Mouse (Mus musculus): ENCODE measurements around the gene Ablim2.

DNA sequence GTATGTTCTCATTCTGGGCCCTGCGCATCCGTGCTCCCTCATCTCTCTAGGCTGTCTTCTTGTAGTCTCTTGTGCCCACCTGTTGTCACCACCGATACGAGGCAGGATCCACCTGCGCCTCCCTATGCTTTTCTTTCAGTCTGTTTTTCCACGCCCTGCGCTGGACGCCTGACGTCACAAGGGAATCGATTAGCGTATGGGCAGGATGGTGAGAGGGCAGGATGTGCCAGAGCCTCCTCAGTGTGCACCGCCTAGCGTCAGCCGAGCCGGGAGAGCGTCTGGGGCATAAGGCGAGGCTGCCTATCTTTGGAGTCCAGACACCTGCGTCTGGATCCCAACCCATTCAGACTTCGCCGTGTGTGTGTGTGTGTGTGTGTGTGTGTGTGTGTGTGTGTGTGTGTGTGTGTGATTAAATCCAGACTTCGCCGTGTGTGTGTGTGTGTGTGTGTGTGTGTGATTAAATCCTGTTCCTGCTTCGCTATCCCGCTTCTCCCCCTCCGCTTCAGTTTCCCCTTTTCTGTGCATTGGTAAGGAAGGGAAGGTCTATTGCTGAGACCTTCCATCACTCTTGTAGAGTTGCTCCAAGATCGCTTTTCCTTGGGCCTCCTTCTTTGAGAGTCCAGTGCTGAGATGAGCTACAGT lies 562 bp upstream of the Ablim2 start:
- TF ChIP-seq CTCF (IDR thresholded peaks at IDR 0.05; ENCODE audit: low read depth, low read length) (no peak), POLR2A (IDR thresholded peaks at IDR 0.05; ENCODE audit: borderline replicate concordance, low read depth, low read length) (no peak)
